Mouse (Mus musculus): Measurements from ENCODE around the gene Pigc. TPM values are rescaled to one million over a fixed set of nuclear protein-coding genes. Genes with fewer than 3 reads are reported as not detected.
A peak's percentile ranks its signal among the peaks of the same experiment; 100 is the strongest.

Pigc gene
- polyA plus RNA-seq, 1 experiment from 2014 or later: 30.9 TPM

DNA sequence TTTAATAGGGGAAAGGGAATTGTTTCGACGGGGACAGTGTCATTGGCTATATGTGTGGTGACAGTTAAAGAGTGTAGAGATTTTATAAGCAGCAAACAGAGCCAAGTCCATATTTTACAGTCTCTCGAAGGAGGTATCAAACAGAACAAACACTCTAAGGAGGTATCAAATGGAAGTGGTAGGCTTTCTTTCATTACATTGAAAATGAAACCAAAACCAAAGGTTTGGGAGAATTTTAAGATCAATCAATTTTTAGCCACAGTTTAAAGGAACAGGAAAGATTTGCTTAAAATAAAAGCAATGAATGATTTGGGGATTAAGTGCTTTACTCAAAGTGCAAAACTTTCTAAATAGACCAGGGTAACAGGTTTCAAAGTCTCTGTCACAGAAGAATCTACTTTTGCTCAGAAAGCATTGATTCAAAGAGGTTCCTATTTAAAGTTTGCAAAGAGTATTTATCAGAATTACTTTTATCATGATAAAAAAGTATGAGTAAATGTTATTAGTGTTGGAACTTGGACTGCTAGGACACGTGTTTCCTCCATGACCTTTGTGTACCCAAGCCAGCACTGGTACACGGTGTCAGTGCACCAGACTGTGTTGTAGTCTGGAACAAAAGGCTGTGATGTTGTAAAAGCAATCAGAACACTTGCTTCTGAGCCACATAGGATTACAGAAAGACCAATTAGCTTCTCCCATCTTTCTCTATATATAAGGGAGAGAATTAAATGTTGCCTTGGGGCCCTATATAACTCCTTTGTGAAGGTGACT is 17.8 kb upstream of the Pigc start:
- no peak overlapping the region for H3K27ac ChIP-seq

DNA sequence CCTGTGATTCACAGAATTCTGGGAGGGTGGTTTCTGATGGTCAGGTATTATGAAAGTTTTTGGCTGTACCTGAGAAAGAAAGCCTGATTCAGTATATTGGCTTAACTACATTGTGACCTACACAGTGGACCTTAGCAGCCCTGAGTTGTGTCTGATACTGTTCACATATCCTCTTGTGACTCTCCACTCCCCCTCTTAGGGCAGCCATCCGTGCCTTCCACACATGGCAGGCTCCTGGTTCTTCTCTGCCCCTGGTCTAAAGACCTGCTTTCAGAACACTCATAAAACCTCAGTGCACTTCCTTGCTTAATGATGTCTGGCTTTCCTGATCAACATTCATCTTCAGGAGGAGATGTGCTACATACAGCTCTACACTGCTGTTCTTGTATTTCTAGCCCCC is 16.4 kb upstream of the Pigc start:
- WGBS: 62% methylated on average over 1 of the region's 1 CpGs
- no peaks in the 10 kb centered on the region for H3K36me3 ChIP-seq (ENCODE audit: poor library complexity, severe bottlenecking)

More for the DNA sequence above, 17.8 kb upstream of the Pigc start:
- no peaks in the 10 kb centered on the region for H3K27me3 ChIP-seq
- H3K4me1 ChIP-seq: no peaks in the 10 kb centered on the region
- ATAC-seq: no peak
- WGBS: 78% methylated on average over 5 of the region's 5 CpGs
- no peak overlapping the region for H3K9ac ChIP-seq
- H3K4me3 ChIP-seq: no peak overlapping the region
- no peak overlapping the region for H3K4me2 ChIP-seq
- no peaks in the 10 kb centered on the region for H3K36me3 ChIP-seq (ENCODE audit: poor library complexity, severe bottlenecking)
- no peaks in the 10 kb centered on the region for H3K9me3 ChIP-seq (replicated peaks)

DNA sequence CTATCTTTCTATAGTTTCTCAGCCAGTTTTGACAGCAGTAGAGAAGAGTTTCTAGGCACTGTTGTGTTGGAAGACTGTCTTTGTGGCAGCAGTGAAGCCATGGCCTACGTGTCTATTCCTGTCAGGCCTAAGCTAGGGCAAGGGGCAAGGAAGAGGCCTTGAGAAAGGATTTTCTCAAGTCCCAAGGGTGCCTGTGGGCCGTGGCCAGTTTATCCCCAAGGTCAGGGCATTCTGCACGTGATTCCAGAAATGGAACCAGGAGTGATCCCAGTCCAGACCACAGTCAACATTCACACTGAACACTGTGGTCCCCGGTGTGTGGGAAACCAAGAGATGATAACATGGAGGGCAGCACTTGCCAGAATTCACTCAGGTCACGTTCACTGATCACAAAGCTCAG is 13.1 kb upstream of the Pigc start:
- H3K4me2 ChIP-seq: no peak overlapping the region
- H3K9ac ChIP-seq: no peak overlapping the region
- H3K36me3 ChIP-seq (ENCODE audit: poor library complexity, severe bottlenecking): no peaks in the 10 kb centered on the region
- H3K27me3 ChIP-seq: no peaks in the 10 kb centered on the region
- WGBS: 78% methylated on average over 5 of the region's 5 CpGs
- H3K9me3 ChIP-seq (replicated peaks): no peaks in the 10 kb centered on the region
- no peaks in the 10 kb centered on the region for H3K4me1 ChIP-seq
- no peak overlapping the region for H3K27ac ChIP-seq
- no peak overlapping the region for H3K4me3 ChIP-seq
- no peak for ATAC-seq

More for the DNA sequence above, 16.4 kb upstream of the Pigc start:
- H3K4me3 ChIP-seq: no peak overlapping the region
- no peaks in the 10 kb centered on the region for H3K4me1 ChIP-seq
- no peaks in the 10 kb centered on the region for H3K9me3 ChIP-seq (replicated peaks)
- ATAC-seq: no peak
- no peak overlapping the region for H3K9ac ChIP-seq
- H3K27ac ChIP-seq: no peak overlapping the region
- H3K27me3 ChIP-seq: no peaks in the 10 kb centered on the region
- H3K4me2 ChIP-seq: no peak overlapping the region

DNA sequence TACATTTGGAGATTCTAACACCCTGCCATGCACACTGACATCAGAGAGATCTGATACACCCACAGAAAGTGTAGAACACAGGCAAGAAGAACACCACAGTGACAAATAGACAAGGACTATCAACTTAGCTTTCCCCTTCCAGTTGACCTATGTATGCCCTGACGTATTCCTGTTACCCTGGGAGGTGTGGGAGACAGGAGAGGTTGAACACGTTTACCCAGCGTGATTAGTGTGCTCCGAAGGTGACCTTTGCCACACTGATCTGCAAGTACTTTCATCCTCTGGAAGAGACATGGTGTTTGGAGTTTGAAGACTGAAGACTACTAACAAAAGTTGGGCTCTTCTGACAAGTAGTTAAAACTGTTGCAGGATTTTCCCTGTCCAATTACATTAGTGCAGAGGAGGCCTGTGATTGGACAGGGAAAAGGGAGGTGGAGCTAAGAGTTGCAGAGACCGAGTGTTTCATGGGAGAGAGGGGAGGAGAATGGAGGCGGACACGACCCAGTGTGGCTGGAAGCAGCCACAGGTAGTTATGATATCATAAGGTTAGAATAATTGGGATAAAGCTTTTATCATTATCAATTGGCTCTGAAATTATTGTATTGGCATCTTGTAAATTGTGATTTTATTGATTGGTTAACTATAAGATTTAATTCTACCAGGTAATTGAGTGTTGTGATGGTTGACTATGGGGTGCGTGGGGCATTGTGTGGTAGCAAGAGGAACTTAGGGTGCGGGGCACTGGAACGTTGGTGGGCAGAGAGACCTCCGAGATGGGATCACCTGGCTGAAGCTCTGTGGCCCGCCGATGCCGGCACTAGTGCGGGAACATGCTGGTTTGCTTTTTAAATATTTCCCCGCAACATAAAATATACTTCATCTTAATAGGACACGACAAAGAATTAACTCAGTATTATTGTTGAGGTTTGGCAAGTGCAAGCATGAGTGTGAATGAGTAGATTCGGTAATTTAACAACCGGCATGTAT is 10.7 kb upstream of the Pigc start:
- Histone ChIP-seq H3K4me2 (no peak overlapping the region), H3K27me3 (no peaks in the 10 kb centered on the region), H3K36me3 (ENCODE audit: poor library complexity, severe bottlenecking) (no peaks in the 10 kb centered on the region), H3K9me3 (replicated peaks) (no peaks in the 10 kb centered on the region), H3K9ac (no peak overlapping the region), H3K27ac (no peak overlapping the region), H3K4me1 (no peaks in the 10 kb centered on the region), H3K4me3 (no peak overlapping the region)
- 84% methylated on average over 19 of the region's 19 CpGs for WGBS
- ATAC-seq: no peak

DNA sequence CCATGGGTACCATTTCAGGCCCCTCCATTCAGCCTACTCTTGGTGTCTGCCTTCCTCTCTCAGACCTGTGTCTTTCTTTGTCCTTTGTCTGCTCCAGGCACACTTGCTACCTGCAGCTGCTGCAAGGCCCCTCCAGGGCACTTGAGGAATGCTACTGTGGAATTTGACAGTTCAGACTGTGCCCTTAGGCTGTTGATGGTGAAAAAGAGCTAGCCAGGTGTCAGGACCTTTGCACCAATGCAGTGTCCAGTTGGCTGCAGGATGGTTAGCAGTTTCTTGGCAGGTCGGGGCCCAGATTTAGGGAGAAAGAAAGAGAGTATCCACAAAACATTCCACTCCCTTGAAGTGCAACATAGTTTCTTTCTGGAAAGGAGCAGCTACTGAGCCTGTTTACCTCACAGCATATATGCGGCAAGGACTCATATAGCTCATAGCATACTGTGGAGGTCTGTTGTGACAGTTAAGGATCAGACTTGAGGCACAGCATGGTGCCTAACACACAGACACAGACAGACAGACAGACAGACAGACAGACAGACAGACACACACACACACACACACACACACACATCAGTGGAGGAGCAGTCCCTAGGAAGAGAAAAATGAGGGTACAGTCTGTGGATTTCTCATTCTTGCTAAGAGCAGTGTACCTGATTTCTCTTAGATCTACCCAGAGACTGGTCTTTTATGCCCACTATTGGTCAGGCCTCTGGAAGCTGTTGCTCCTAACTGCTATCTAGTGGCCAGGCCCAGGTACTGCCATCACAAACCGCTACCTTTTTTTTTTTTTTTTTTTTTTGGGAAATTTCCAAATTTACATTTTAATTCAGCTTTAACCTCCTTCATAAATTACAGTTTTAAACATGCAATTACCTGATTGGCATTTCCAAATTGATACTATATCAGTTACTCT is 6.3 kb upstream of the Pigc start:
- ATAC-seq: peak; percentile 69; the same call in 1 of the 2 replicates
- H3K9ac ChIP-seq: no peak overlapping the region
- H3K36me3 ChIP-seq (ENCODE audit: poor library complexity, severe bottlenecking): no peaks in the 10 kb centered on the region
- H3K4me1 ChIP-seq: no peaks in the 10 kb centered on the region
- H3K27me3 ChIP-seq: no peaks in the 10 kb centered on the region
- H3K27ac ChIP-seq: no peak overlapping the region
- no peak overlapping the region for H3K4me2 ChIP-seq
- no peaks in the 10 kb centered on the region for H3K9me3 ChIP-seq (replicated peaks)
- WGBS: 47% methylated on average over 3 of the region's 3 CpGs
- no peak overlapping the region for H3K4me3 ChIP-seq

DNA sequence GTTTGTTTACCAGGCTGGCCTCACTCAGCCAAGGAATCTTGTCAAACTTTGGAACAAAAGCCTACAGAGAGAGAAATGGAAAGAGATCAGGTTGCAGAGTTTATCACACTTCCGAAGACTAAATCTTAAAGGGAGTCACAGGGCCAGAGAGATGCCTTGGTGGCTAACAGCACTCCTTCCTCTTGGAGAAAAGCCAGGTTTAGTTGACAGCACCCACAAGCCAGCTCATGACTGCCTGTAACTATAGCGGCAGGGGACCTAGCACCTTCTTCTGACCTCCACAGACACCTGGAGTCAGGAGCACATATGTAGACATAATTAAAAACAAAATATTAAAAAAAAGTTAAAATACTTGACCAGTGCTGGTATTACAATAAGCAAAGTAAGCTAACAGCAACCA is 1.1 kb upstream of the Pigc start:
- ATAC-seq: no peak
- peaks cover 5% of the 10 kb centered on the region; the same call in 1 of the 2 replicates for H3K36me3 ChIP-seq (ENCODE audit: poor library complexity, severe bottlenecking)
- H3K4me1 ChIP-seq: peaks cover 15% of the 10 kb centered on the region
- no peak overlapping the region for H3K9ac ChIP-seq
- no peak overlapping the region for H3K4me2 ChIP-seq
- H3K27me3 ChIP-seq: no peaks in the 10 kb centered on the region
- 92% methylated on average over 2 of the region's 2 CpGs for WGBS
- no peak overlapping the region for H3K4me3 ChIP-seq
- no peak overlapping the region for H3K27ac ChIP-seq
- H3K9me3 ChIP-seq (replicated peaks): no peaks in the 10 kb centered on the region

DNA sequence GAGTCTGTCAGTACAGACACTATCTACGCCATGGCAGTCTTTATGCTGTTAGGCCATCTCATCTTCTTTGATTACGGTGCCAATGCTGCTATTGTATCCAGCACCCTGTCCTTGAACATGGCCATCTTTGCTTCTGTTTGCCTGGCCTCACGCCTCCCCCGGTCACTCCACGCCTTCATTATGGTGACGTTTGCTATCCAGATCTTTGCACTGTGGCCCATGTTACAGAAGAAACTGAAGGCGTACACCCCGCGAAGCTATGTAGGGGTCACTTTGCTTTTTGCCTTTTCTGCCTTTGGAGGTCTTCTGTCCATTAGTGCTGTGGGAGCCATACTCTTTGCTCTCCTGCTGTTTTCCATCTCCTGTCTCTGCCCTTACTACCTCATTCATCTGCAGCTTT is 1.9 kb downstream of the Pigc start:
- ATAC-seq: no peak
- H3K9me3 ChIP-seq (replicated peaks): no peaks in the 10 kb centered on the region
- no peak overlapping the region for H3K27ac ChIP-seq
- peaks cover 5% of the 10 kb centered on the region; the same call in 1 of the 2 replicates for H3K36me3 ChIP-seq (ENCODE audit: poor library complexity, severe bottlenecking)
- peaks cover 16% of the 10 kb centered on the region for H3K4me1 ChIP-seq
- 98% methylated on average over 9 of the region's 9 CpGs for WGBS
- H3K9ac ChIP-seq: no peak overlapping the region
- no peak overlapping the region for H3K4me2 ChIP-seq
- H3K4me3 ChIP-seq: no peak overlapping the region
- H3K27me3 ChIP-seq: no peaks in the 10 kb centered on the region

DNA sequence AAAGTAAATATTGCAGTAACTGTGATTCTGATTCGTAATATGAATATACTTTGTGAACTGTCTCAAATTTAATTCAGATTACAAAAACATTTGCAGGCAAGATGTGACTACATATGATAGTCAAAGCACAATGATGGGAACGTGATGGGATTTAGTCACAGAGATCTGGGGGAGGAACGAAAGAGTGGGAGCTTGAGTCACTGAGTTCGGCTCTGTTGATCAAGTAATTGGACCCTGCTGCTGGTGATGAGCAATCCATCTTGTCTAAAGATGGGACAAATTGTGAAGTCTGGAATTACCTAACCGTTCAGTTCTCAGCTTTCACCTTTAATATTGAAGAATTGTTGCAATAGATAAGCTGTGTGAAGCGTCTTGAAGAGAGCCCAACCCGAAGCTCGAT is 3.2 kb downstream of the Pigc start:
- Histone ChIP-seq H3K4me3 (no peak overlapping the region), H3K27me3 (no peaks in the 10 kb centered on the region)
- WGBS: 95% methylated on average over 8 of the region's 8 CpGs

DNA sequence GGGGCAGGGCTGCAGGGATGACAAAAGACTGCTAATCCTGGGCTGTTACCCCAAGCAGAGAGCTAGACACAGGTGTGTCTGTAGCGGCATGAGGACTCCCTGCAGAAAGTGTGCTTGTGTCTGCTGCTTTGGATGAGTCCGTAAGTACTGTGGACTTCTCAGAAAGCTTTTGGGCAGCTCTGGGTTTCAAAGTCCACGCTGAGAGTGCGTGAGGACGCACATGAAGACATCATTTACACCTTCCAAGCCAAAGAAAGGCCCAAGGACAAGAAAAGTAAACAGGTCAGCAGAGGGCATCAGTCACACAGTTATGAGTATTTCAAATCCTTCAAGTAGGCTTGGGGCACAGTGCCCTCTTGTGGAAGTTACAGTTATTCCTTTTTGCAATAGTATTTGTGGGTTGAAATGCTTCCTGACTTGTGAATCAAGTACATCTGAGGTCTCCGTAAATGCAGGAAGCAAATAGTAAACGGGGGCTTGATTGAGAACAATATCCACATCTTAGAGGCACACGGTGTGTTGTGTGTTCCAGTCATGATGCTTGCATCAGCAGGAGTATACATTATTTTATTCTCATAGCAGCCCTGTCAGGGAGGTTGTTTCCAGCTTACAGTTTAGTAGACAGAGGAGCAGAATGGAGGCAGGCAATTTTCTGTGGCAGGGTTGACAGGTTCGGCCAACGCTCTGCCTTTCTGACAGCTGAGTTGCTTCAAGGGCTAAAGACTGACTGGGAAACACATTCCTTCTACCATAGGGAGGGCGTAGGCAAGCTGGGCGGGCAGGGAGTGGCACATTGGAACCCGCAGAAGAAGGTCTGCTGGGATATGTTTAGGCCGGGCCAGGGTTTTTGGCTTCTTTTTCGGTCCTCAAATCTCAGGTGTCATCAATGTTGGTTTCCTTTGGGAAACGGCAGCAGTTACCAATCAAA is 7.5 kb downstream of the Pigc start:
- Histone ChIP-seq H3K4me1 (peaks cover 11% of the 10 kb centered on the region; the same call in 1 of the 2 replicates), H3K36me3 (ENCODE audit: poor library complexity, severe bottlenecking) (no peaks in the 10 kb centered on the region), H3K4me2 (0 out of 2 replicates have a peak overlapping the region, but pooled peaks have one; percentile 5), H3K27ac (no peak overlapping the region), H3K9me3 (replicated peaks) (no peaks in the 10 kb centered on the region), H3K4me3 (no peak overlapping the region), H3K27me3 (no peaks in the 10 kb centered on the region), H3K9ac (no peak overlapping the region)
- WGBS: 48% methylated on average over 16 of the region's 16 CpGs
- peak; percentile 69 for ATAC-seq

More for the DNA sequence above, 3.2 kb downstream of the Pigc start:
- no peak for ATAC-seq
- H3K4me1 ChIP-seq: peaks cover 26% of the 10 kb centered on the region
- no peak overlapping the region for H3K9ac ChIP-seq
- H3K36me3 ChIP-seq (ENCODE audit: poor library complexity, severe bottlenecking): peaks cover 5% of the 10 kb centered on the region; the same call in 1 of the 2 replicates
- no peak overlapping the region for H3K4me2 ChIP-seq
- no peaks in the 10 kb centered on the region for H3K9me3 ChIP-seq (replicated peaks)
- H3K27ac ChIP-seq: no peak overlapping the region

DNA sequence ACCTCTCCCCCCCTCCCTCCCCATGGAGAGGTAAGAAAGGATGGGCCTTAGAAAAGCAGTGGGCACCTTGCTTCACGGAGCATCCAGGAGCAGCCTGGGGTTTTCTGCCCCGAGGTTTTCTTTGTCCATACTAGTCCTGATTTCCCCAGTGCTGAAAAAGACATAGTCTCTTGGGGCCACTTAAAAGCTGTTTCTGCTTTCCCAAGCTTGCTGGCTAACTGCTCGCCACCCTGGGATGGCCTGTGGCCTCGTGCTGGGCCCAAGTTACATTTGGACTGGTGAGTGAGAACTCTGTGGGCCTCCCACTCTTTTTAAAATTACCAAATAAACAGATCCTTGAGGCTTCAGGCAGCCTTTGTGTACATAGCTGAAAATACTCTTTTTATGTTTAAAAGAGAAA is 8.3 kb downstream of the Pigc start:
- ATAC-seq: no peak
- H3K36me3 ChIP-seq (ENCODE audit: poor library complexity, severe bottlenecking): no peaks in the 10 kb centered on the region

More for the DNA sequence above, 8.3 kb downstream of the Pigc start:
- H3K4me3 ChIP-seq: no peak overlapping the region
- H3K9me3 ChIP-seq (replicated peaks): no peaks in the 10 kb centered on the region
- no peaks in the 10 kb centered on the region for H3K27me3 ChIP-seq
- peaks cover 11% of the 10 kb centered on the region; the same call in 1 of the 2 replicates for H3K4me1 ChIP-seq
- no peak overlapping the region for H3K27ac ChIP-seq
- no peak overlapping the region for H3K4me2 ChIP-seq
- 72% methylated on average over 4 of the region's 4 CpGs for WGBS
- no peak overlapping the region for H3K9ac ChIP-seq

All from forebrain, embryonic 13.5 days (tissue).